Mouse (Mus musculus): ENCODE data around the gene Wdr76. TPM values are rescaled to one million over a fixed set of nuclear protein-coding genes. Genes with fewer than 3 reads are reported as not detected.
"Not testable (repeated sequence)": the region's sequence is repeated elsewhere in the genome, so short reads cannot be mapped to it uniquely, and the experiment has no call there.

The Wdr76 gene
- total RNA-seq (2022): 1 to 10 TPM; 3.0 to 4.5 (median 3.7) TPM

DNA sequence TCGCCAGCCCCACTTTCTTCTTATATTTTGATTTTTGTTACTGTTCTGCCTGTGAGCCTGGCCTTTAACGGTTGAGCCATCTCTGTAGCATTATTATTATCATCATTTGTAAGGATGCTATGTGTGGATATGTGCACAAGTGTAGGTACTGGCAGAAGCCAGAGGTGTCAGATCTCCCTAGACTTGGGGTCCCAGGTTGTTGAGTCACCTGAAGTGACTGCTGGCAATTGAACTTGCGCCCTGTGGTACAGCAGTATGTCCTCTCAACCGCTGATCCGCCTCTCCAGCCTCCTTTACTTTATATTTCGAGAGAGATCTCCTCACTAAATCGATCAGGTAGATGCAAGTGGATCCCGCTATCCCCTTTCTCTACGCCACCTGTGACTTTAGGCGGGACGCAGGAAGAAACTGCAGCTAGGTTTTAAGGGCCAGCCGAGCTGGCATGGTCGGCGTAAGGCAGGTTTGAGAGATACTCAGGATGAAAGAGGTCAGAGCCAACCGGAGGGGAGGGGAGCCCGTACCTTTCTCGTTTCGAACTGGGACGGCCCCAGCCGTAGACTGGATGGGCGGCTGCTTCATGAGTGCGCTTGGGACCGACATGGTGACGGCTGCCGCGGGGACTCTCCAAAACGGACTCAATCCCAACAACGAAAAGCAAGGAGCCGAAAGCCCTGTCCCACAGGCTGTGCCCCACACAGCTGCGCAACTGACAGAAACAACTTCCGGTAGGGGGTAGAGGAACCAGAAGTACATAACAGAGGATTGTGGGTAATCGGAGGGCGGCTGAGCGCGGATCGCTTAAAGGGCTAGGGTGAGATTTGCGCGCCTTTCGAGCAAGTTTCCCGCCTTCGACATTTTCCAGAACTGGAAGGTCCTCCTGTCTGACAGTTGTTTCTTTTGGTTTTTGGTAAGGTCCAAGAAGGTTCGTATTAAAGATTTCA, at the start of gene Wdr76, which contains the start of gene Mfap1a:
TSS of gene Wdr76 (plus strand) at position 782 of the 941 bp plus-strand sequence.
TSS of gene Mfap1a (minus strand) at position 724 of the 941 bp plus-strand sequence.
- peak; percentile 79 to 80 for DNase-seq (ENCODE audit: low spot score in 2 of 2)

DNA sequence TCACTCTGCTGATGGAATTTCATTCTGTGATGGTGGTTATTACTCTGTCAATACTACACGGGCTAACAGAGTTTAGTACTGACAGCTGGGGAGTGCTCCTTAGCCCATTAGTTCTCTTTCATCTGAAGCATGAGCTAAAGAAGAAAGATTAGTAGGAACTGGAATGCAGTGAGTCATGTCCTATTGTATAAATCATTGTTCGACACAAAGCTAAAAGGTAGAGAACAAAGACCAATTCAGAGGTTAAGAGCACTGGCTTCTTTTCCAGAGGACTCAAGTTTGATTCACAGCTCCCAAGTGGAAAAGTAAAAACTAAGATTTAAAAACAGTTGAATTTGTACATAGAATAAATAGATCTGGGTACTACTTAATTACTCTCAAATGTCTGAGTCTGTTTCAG, 46.5 kb upstream of the Wdr76 start:
- no peak for DNase-seq (ENCODE audit: low spot score in 2 of 2)

DNA sequence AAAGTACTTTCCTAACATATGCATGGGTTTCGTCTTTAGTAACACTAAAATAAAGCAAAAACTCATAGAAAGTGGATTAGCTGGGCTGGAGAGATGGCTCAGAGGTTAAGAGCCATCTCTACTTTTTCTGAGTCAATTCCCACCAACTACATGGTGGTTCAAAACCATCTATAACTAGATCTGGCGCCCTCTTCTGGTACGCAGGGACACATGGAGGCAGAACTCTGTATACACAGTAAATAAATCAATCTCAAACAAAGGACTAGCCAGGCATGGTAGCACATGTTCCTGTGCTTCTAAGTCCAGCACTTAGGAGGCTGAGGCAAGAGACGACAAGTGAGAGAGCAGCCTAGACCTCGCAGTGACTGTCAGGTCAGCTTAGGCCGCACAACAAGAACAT, 37.5 kb upstream of the Wdr76 start:
- not testable (repeated sequence) for DNase-seq (ENCODE audit: low spot score in 2 of 2)

DNA sequence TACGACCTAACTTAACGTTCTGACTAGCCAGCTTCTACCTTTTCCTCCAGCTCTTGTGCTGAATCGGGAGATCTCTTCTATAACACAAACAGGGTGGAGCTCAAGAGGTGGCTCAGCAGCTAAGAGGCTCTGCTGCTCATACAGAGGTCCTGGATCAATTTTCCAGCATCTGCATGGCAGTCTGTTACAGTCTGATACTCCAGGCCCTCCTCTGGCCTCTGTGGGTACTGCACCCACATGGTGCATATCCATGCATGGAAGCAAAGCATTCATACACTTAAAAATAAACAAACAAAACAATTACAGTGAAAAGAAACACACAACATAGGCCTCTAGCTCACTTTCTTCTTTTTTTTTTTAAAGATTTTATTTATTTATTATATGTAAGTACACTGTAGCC, 33.7 kb upstream of the Wdr76 start:
- DNase-seq (ENCODE audit: low spot score in 2 of 2): not testable (repeated sequence)

DNA sequence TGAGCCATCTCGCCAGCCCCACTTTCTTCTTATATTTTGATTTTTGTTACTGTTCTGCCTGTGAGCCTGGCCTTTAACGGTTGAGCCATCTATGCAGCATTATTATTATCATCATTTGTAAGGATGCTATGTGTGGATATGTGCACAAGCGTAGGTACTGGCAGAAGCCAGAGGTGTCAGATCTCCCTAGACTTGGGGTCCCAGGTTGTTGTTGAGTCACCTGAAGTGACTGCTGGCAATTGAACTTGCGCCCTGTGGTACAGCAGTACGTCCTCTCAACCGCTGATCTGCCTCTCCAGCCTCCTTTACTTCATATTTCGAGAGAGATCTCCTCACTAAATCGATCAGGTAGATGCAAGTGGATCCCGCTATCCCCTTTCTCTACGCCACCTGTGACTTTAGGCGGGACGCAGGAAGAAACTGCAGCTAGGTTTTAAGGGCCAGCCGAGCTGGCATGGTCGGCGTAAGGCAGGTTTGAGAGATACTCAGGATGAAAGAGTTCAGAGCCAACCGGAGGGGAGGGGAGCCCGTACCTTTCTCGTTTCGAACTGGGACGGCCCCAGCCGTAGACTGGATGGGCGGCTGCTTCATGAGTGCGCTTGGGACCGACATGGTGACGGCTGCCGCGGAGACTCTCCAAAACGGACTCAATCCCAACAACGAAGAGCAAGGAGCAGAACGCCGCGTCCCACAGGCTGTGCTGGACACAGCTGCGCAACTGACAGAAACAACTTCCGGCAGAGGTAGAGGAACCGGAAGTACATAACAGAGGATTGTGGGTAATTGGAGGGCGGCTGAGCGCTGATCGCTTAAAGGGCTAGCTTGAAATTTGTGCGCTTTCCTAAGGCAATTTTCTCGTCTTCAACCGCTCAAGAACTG, 33.0 kb upstream of the Wdr76 start, which contains the start of gene Mfap1b:
TSS of gene Mfap1b (minus strand) at position 767 of the 879 bp plus-strand sequence.
- peak; percentile 77 to 82 for DNase-seq (ENCODE audit: low spot score in 2 of 2)

DNA sequence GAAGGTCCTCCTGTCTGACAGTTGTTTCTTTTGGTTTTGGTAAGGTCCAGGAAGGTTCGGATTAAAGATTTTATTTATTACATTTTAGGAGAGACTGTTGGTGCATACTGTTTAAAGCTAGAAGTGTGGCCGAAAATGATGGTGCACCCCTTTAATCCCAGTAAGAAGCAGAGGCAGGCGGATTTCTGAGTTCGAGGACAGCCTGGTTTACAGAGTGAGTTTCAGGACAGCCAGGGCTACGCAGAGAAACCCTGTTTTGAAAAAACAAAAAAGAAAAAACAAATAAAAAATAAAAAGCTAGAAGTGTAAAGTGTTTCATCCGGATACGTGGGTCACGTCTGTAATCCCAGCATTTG, 32.4 kb upstream of the Wdr76 start:
- DNase-seq (ENCODE audit: low spot score in 2 of 2): no peak

DNA sequence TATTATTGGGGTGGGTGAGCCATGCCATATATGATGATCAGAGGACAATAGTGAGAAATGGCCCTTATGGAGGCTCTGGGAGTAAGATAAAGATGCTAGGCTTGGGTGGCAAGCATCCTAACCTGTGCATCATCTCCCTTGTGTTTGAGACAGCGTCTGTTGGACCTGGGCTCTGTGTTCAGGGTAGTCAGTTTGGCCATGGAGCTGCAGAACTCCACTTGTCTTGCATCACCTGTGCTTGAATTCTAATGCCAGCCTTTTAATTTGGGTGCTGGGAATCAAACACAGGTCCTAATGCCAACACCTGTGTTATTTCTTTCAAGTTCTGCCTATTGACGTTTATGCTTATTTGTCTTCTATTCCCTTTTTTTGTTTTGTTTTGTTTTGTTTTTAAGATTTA, 31.2 kb upstream of the Wdr76 start:
- not testable (repeated sequence) for DNase-seq (ENCODE audit: low spot score in 2 of 2)

DNA sequence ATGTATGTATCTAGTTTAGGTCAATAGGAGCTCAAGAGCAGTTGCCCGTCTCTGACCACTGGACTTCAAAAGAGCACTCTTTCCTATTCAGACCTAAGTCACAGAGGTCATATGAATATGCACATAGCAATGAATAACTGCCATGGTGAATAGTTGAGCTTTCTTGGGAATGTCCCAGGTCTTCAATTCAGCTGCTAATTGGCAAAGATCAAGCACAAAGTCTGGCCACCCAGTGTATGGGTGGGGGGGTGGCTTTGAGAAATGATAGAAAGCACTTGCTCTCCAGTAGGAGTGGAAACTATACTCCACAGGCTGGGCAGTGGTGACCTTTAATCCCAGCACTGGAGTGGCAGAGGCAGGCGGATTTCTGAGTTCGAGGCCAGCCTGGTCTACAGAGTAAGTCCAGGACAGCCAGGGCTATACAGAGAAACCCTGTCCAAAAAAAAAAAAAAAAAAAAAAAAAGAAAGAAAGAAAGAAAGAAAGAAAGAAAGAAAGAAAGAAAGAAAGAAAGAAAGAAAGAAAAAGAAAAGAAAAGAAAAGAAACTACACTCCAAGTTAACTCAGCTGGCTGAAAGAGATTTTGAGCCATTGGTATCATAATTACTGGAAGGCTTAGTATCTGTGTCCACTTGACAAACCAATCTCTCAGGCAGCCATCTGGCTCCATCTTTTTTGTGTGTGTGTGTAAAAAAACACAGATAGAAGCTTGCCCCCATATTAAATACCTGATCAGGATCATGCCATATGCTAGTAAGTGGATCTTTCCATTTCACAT, 28.8 kb upstream of the Wdr76 start:
- no peak for DNase-seq (ENCODE audit: low spot score in 2 of 2)

DNA sequence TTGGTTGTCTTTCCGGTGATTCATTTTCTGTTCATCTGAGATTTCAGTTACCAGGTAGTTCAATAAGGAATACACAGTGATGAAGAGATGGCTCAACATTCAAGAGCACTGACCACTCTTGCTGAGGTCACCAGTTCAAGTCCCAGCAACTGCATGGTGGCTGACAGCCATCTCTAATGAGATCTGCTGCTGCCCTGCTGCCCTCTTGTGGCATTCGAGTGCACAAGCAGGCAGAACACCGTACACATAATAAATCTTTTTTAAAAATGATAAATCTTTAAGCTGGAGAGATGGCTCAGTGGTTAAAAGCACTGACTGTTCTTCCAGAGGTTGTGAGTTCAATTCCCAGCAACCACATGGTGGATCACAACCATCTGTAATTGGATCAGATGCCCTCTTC, 26.0 kb upstream of the Wdr76 start:
- DNase-seq (ENCODE audit: low spot score in 2 of 2): no peak

DNA sequence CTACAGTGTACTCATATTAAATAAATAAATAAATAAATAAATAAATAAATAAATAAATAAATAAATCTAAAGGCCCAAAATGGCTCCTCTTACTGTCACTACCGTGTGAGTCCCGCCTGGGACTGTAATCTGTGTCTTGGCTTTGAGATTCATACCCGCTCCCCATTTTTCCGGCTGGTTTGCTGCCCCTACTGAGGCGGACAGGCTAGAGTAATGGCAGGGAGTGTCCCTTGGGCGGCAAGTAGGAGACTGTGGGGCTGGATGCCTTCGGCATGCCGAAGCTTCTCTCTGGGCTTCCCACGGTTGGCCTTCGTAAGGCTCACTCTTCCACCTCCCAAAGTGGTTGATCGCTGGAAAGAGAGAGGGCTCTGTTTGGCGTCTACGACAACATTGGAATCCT, 25.6 kb upstream of the Wdr76 start:
- not testable (repeated sequence) for DNase-seq (ENCODE audit: low spot score in 2 of 2)

DNA sequence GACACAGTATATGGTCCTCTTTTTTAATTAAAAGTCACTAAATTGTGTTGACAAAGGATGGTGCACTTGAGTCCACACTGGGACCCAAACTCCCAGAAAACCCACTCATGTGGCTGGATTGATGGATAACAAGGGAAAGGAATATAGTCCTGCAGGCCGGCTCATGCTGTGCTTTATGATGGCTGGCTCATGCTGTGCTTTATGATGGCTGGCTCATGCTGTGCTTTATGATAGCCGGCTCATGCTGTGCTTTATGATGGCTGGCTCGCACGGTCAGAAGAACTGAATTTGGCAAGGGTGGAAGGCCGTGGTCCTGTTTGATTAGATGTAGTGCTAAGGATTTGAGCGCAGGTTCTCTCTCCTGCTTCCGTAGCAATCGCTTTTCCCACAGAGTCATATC, 22.9 kb upstream of the Wdr76 start:
- DNase-seq (ENCODE audit: low spot score in 2 of 2): no peak

DNA sequence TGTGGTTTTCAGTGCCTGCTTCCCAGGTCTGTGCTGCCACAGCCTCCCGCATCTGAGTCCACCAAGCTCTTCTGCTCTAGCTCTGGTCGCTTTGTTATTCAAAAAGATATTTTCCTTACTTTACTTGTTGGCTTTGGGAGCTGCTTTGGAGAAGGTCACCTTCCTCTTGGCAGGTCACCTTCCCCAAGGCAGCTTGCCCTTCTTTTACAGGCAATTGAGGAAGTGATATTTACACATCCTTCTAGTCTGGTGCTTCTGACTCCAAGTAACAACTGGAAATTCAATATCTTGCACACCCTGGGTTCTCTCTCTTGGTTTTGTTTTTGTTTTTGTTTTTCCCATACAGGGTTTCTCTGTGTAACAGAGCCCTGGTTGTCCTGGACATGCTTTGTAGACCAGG, 22.1 kb upstream of the Wdr76 start:
- DNase-seq (ENCODE audit: low spot score in 2 of 2): not testable (repeated sequence)

DNA sequence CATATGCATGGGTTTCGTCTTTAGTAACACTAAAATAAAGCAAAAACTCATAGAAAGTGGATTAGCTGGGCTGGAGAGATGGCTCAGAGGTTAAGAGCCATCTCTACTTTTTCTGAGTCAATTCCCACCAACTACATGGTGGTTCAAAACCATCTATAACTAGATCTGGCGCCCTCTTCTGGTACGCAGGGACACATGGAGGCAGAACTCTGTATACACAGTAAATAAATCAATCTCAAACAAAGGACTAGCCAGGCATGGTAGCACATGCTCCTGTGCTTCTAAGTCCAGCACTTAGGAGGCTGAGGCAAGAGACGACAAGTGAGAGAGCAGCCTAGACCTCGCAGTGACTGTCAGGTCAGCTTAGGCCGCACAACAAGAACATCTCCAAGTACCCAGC, 5.0 kb upstream of the Wdr76 start:
- DNase-seq (ENCODE audit: low spot score in 2 of 2): not testable (repeated sequence)

DNA sequence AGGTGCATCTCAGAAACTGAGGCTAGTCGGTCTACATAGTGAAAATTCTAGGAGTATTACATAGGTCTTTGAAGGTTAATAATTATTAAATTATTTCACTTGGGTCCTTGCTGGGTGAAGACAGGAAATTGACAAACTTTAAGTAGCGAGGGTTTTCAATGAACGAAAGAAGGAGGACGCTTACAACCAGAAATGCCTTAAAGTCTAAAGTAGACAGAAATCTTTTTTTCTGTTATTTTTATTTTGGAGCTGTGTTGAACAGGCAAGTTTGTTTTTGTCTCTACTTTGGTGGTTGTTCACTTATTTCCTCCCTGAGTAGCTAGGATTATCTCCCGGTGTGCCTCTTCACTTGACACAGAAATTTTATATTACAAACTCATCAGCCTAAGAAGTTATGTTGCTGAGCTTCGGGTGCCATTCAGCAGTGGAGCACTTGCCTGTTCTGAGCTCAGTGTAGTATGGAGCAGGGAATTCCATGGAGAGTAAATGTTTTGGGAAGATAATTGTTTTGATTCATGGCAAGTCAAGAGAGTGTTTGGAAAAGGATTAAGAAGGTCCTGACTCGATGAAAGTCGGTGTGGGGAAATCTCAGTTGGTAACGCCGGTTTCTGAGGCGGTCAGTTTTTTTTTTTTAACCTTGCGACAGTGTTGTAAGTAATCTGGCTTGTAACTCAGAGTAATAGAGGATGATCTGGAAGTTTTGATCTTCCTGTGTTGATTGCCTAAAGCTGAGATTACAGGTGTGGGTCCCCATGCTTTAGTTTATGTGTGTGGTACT, 839 bp downstream of the Wdr76 start:
- no peak for DNase-seq (ENCODE audit: low spot score in 2 of 2)

DNA sequence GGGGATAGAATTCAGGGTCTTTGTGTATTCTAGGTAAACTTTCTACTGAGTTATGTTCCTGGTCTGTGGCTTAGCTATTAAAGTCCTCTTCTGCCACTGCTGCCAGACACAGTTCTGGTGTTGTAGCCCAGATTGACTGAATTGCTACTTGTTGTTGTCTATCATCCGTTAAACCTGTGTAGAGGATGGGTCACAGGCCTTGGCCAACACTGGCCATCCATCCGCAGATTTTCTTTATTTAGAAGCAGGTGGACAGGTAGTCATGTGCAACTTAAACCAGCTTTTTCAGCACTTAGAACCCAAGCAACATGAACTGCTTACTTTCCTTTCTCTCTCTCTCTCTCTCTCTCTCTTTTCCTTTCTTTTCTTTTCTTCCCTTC, 1.4 kb downstream of the Wdr76 start:
- no peak for DNase-seq (ENCODE audit: low spot score in 2 of 2)

DNA sequence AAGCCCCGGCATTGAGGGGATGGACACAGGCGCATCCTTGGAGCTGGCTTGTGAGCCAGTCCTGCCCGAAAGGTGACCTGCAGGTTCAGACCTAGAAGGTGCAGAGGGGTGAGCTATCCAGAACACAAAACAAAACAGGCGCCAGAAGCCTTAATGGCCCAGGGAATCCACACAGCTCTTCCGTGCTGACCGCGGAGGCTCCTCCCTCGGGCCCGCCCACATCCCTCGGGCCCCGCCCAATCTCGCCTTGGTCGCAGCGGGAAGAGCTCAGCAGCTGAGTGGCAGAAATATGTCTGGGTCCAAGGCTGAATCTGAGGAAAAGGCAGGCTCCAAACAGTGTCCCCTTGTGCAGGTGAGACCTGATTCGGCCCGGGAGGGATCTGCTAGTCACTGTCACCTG, 3.1 kb downstream of the Wdr76 start:
- DNase-seq (ENCODE audit: low spot score in 2 of 2): peak; percentile 17 to 22

DNA sequence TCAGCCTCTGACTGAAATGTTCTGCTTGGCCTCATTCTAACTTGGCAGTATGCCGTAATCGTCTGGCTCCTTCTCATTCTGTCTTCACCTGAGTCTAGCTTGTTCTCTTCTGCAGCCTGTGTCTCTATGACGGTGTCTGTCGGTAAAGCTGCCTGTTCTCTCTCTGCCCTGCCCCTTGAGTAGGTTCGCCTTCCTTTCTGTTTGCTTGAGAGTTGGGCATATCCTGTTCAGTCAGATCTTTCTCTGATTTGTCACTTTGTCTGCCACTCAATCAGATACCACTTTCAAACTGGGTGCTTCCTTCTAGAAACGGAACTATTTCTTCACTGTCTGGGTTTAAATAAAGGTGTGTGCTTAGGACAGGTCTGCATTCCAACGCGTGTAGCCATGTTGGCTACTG, 4.9 kb downstream of the Wdr76 start:
- no peak for DNase-seq (ENCODE audit: low spot score in 2 of 2)

DNA sequence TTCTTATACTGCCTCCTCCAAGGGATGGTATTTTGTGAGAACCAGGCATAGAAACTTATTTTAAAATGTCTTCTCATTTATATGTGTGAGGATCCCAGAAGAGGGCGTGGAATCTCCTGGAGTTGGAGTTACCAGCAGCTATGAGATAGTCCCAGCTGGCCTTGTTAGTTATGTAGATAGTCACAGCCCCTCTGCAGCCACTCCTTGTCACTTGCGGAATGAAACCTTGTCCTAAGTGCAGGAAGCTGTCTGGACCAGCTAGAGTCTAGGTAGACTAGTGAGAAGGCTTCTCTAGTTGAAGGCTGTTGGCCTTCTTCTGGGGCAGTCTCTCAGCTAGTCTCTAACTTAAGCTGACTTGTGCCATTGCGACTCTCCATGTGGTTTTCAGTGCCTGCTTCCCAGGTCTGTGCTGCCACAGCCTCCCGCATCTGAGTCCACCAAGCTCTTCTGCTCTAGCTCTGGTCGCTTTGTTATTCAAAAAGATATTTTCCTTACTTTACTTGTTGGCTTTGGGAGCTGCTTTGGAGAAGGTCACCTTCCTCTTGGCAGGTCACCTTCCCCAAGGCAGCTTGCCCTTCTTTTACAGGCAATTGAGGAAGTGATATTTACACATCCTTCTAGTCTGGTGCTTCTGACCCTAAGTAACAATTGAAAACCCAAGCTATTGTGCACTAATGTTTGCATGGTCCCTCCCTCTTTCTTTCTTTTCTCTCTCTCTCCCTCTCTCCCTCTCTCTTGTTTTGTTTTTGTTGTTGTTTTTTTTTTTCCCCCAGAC, 6.7 kb downstream of the Wdr76 start:
- not testable (repeated sequence) for DNase-seq (ENCODE audit: low spot score in 2 of 2)

DNA sequence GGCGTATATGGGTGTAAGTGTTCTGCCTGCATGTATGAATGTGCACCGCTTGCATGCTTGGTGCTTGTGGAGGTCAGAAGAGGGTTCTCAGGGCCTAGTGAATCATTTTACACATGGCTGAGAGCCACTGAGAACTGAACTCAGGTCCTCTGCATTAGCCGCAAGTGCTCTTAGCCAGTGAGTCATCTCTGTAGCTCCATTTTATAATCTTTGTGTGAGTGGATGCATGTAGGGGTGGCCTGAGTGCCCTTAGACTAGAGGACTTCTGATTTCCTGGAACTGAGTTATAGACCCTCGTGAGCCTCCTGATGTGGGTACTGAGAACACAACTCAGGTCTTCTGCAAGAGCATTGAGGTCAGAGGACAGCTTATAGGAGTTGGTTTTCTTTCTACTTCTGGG, 7.7 kb downstream of the Wdr76 start:
- no peak for DNase-seq (ENCODE audit: low spot score in 2 of 2)

DNA sequence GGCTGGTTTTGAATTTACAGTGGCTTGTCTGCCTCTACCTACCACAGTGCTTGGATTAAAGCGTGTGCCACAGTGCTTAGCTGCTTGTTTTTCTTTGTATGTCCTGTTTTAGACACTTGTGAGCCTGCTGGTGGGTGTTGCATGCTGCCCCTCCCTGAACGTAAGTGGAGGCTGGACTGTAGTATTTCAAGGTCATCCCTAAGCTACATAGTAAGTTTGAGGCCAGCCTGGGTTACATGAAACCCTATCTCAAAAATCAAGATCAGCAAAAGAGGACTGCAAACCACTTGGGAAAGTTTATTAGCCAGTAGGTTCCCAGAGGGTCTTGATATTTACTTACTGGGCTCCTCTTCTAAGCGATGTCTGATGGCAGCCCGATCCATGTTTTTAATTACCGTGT, 11.6 kb downstream of the Wdr76 start:
- DNase-seq (ENCODE audit: low spot score in 2 of 2): no peak

Measured in layer of hippocampus, adult 8-10 months (tissue).